Mouse (Mus musculus) stomach, postnatal 0 days (tissue): ENCODE results near the gene Alox5ap.

Experiments used
- CTCF ChIP-seq: IDR thresholded peaks from 2 replicates; pipeline ENCODE4 v1.5.1; 2016; ENCODE audit warnings: antibody characterized with exemption, low read depth, mild to moderate bottlenecking, moderate library complexity
- EP300 ChIP-seq: optimal IDR thresholded peaks from 2 replicates; pipeline ENCODE3; 2016; ENCODE audit warnings: antibody characterized with exemption

GRCm38 (mm10) chr5:149291266-149291665 is 26.7 kb downstream of the Alox5ap start:
- TF ChIP-seq CTCF, result no peak
- TF ChIP-seq EP300, result no peak
